Mouse (Mus musculus) Muller cell, postnatal 12 days (primary cell): ENCODE data around the gene Wwtr1.

ENCODE experiments used
- DNase-seq: peaks from one replicate; pipeline ENCODE4 v3.0.0-alpha.2; 2015; ENCODE audit errors: inconsistent ontology term

Wwtr1 gene

GRCm38 (mm10) chr3:57516146-57516545 is 59.6 kb downstream of the Wwtr1 start:
- no peak for DNase-seq

- DNase-seq, result no peak
Measured at GRCm38 (mm10) chr3:57515044-57515443, 60.7 kb downstream of the Wwtr1 start.

GRCm38 (mm10) chr3:57511816-57512586 is 63.7 kb downstream of the Wwtr1 start:
- peak; percentile 83 for DNase-seq

- peak; percentile 81 for DNase-seq
Measured at GRCm38 (mm10) chr3:57509945-57510675, 65.6 kb downstream of the Wwtr1 start.

- DNase-seq, result peak; percentile 58
Measured at GRCm38 (mm10) chr3:57505991-57506390, 69.7 kb downstream of the Wwtr1 start.

- DNase-seq, result peak; percentile 52
Measured at GRCm38 (mm10) chr3:57504756-57505155, 71.0 kb downstream of the Wwtr1 start.

GRCm38 (mm10) chr3:57501596-57502220 is 74.0 kb downstream of the Wwtr1 start:
- peak; percentile 94 for DNase-seq

GRCm38 (mm10) chr3:57500846-57501245 is 74.9 kb downstream of the Wwtr1 start:
- no peak for DNase-seq

- DNase-seq, result no peak
Measured at GRCm38 (mm10) chr3:57497791-57498190, 77.9 kb downstream of the Wwtr1 start.

GRCm38 (mm10) chr3:57496428-57496827 is 79.3 kb downstream of the Wwtr1 start:
- DNase-seq, result no peak

GRCm38 (mm10) chr3:57487455-57488153 is 88.1 kb downstream of the Wwtr1 start:
- DNase-seq, result no peak

- DNase-seq, result no peak
Measured at GRCm38 (mm10) chr3:57486068-57486467, 89.6 kb downstream of the Wwtr1 start.

- DNase-seq, result no peak
Measured at GRCm38 (mm10) chr3:57481981-57482380, 93.7 kb downstream of the Wwtr1 start.

- DNase-seq, result no peak
Measured at GRCm38 (mm10) chr3:57480640-57481039, 95.1 kb downstream of the Wwtr1 start.

- DNase-seq, result no peak
Measured at GRCm38 (mm10) chr3:57474421-57474820, 101.3 kb downstream of the Wwtr1 start.

- peak; percentile 55 for DNase-seq
Measured at GRCm38 (mm10) chr3:57472407-57472806, 103.3 kb downstream of the Wwtr1 start.

GRCm38 (mm10) chr3:57470981-57471601 is 104.6 kb downstream of the Wwtr1 start:
- DNase-seq, result peak; percentile 73

GRCm38 (mm10) chr3:57470326-57470725 is 105.4 kb downstream of the Wwtr1 start:
- DNase-seq, result peak; percentile 84

- DNase-seq, result no peak
Measured at GRCm38 (mm10) chr3:57469325-57469724, 106.4 kb downstream of the Wwtr1 start.

GRCm38 (mm10) chr3:57466289-57466688 is 109.4 kb downstream of the Wwtr1 start:
- DNase-seq, result no peak

- DNase-seq, result no peak
Measured at GRCm38 (mm10) chr3:57463302-57463701, 112.4 kb downstream of the Wwtr1 start.
